Mouse (Mus musculus): ENCODE data around the gene Csnk1d.

GRCm38 (mm10) chr11:120994741-120995140, 3.6 kb upstream of the Csnk1d start:
- TF ChIP-seq TAL1 (IDR thresholded peaks at IDR 0.05; ENCODE audit: low read length) (no peak), GATA1 (IDR thresholded peaks at IDR 0.05; ENCODE audit: low read length) (no peak)
